Mouse (Mus musculus) hindbrain, postnatal 0 days (tissue): ENCODE data around the gene Bloc1s3. TPM values are rescaled to one million over a fixed set of nuclear protein-coding genes. Genes with fewer than 3 reads are reported as not detected.

Experiments used
- ATAC-seq: fragments of 200-750 bp; cut with Nextera tagmentation; 2 replicates; pipeline ENCODE4 v1.8.0; 2017; ENCODE audit warnings: mild to moderate bottlenecking, moderate TSS enrichment, moderate library complexity
- DNase-seq: peaks from one replicate; pipeline ENCODE4 v3.0.0-alpha.2; 2015; ENCODE audit warnings: low spot score
- H3K27ac ChIP-seq: fragments of 300-500 bp; sonication (generic); 2 replicates; pipeline ENCODE4 v1.5.1; 2014; ENCODE audit warnings: mild to moderate bottlenecking
- H3K27me3 ChIP-seq: fragments of 300-500 bp; sonication (generic); 2 replicates; pipeline ENCODE4 v1.6.1; 2014; ENCODE audit warnings: low read length, mixed read lengths; ENCODE audit not compliant: insufficient read depth
- H3K36me3 ChIP-seq: fragments of 300-500 bp; sonication (generic); 2 replicates; pipeline ENCODE4 v1.6.1; 2014; ENCODE audit warnings: low read length, mixed read lengths; ENCODE audit not compliant: insufficient read depth
- H3K4me1 ChIP-seq: fragments of 300-500 bp; sonication (generic); 2 replicates; pipeline ENCODE4 v1.6.1; 2014; ENCODE audit warnings: antibody characterized with exemption, low read length, mixed read lengths; ENCODE audit not compliant: insufficient read depth
- H3K4me2 ChIP-seq: fragments of 300-500 bp; sonication (generic); 2 replicates; pipeline ENCODE4 v1.6.1; 2014; ENCODE audit warnings: low read depth, mild to moderate bottlenecking, low read length, moderate library complexity, mixed read lengths
- H3K4me3 ChIP-seq: fragments of 300-500 bp; sonication (generic); 2 replicates; pipeline ENCODE4 v1.5.1; 2014; ENCODE audit warnings: low read length
- H3K9ac ChIP-seq: fragments of 300-500 bp; sonication (generic); replicated peaks from 2 replicates; pipeline ENCODE4 v1.6.1; 2014; ENCODE audit warnings: mild to moderate bottlenecking, low read length, moderate library complexity, mixed read lengths
- H3K9me3 ChIP-seq: fragments of 300-500 bp; sonication (generic); 2 replicates; pipeline ENCODE4 v1.6.1; 2016; ENCODE audit warnings: low read length, mixed read lengths
- CTCF ChIP-seq: IDR thresholded peaks from 2 replicates; pipeline ENCODE4 v1.5.1; 2016; ENCODE audit warnings: antibody characterized with exemption, control low read depth, low read depth
- WGBS: fragments of 180-500 bp; shearing (Covaris S2); extraction: QIAGEN DNeasy Blood & Tissue Kit; methylation state at CpG from one replicate; pipeline ENCODE4 v1.1.7; 2014; 5-methylcytosine and 5-hydroxymethylcytosine counted together
- polyA plus RNA-seq: library from polyadenylated mRNA; unstranded; fragments of >200 nt; fragmentation: Nextera tagmentation; extraction: Ambion mirVana; gene quantifications from 2 replicates; pipeline ENCODE4 v1.2.1, GENCODE M21; 2015
- total RNA-seq: library from RNA; depleted of rRNA; stranded (reverse); fragments of >200 nt; gene quantifications from 2 replicates; pipeline ENCODE4 v1.2.3, GENCODE M21; 2014; rRNA removed

Gene Bloc1s3
- total and polyA plus RNA-seq, 2 experiments from 2014 or later: 4.3 to 18.8 TPM

- Histone ChIP-seq H3K36me3 (no peaks in the 10 kb centered on the region), H3K4me3 (peak within 1 kb of the TSS; percentile 67), H3K27ac (peak within 1 kb of the TSS; percentile 78), H3K4me1 (peaks cover 18% of the 10 kb centered on the region; the same call in 1 of the 2 replicates), H3K9ac (peak within 1 kb of the TSS; percentile 81), H3K27me3 (no peaks in the 10 kb centered on the region), H3K9me3 (no peaks in the 10 kb centered on the region), H3K4me2 (peak within 1 kb of the TSS; percentile 95)
- WGBS: 1% methylated on average over 23 of the region's 42 CpGs
- peak; percentile 85 for ATAC-seq
- DNase-seq: peak; percentile 90
- no peak for TF ChIP-seq CTCF
Observed at GRCm38 (mm10) chr7:19458591-19459111, 49.5 kb downstream of the Bloc1s3 start, which contains the start of gene Mark4. Gene Mark4 (minus strand): TSS chr7:19458821.

GRCm38 (mm10) chr7:19458072-19458486, 50.1 kb downstream of the Bloc1s3 start:
- no peaks in the 10 kb centered on the region for H3K27me3 ChIP-seq
- H3K4me3 ChIP-seq: peak overlapping the region; percentile 67
- WGBS: under 1% methylated on average over 26 of the region's 31 CpGs
- H3K27ac ChIP-seq: peak overlapping the region; percentile 78
- peak; percentile 60 for TF ChIP-seq CTCF
- H3K4me1 ChIP-seq: peaks cover 18% of the 10 kb centered on the region; the same call in 1 of the 2 replicates
- H3K9me3 ChIP-seq: no peaks in the 10 kb centered on the region
- H3K9ac ChIP-seq: peak overlapping the region; percentile 81
- peak overlapping the region; percentile 95 for H3K4me2 ChIP-seq
- DNase-seq (peak; percentile 78), ATAC-seq (peak; percentile 83)
- H3K36me3 ChIP-seq: no peaks in the 10 kb centered on the region

GRCm38 (mm10) chr7:19457414-19458071, 50.6 kb downstream of the Bloc1s3 start:
- peak overlapping the region; percentile 78; the same call in 1 of the 2 replicates for H3K27ac ChIP-seq
- WGBS: 6% methylated on average over 14 of the region's 14 CpGs

GRCm38 (mm10) chr7:19456628-19457027, 51.5 kb downstream of the Bloc1s3 start:
- H3K4me3 ChIP-seq: no peak overlapping the region
- peaks cover 18% of the 10 kb centered on the region; the same call in 1 of the 2 replicates for H3K4me1 ChIP-seq
- no peak for DNase-seq
- TF ChIP-seq CTCF: no peak
- H3K36me3 ChIP-seq: peaks cover 4% of the 10 kb centered on the region; the same call in 1 of the 2 replicates
- WGBS: 87% methylated on average over 7 of the region's 7 CpGs
- H3K9me3 ChIP-seq: no peaks in the 10 kb centered on the region
- no peak overlapping the region for H3K27ac ChIP-seq
- H3K27me3 ChIP-seq: no peaks in the 10 kb centered on the region
- no peak overlapping the region; the same call in 1 of the 2 replicates for H3K9ac ChIP-seq
- H3K4me2 ChIP-seq: peak overlapping the region; percentile 95
- no peak for ATAC-seq

More at GRCm38 (mm10) chr7:19457414-19458071, 50.6 kb downstream of the Bloc1s3 start:
- TF ChIP-seq CTCF: no peak
- Histone ChIP-seq H3K9me3 (no peaks in the 10 kb centered on the region), H3K4me2 (peak overlapping the region; percentile 95), H3K4me1 (peaks cover 18% of the 10 kb centered on the region; the same call in 1 of the 2 replicates), H3K9ac (peak overlapping the region; percentile 81), H3K36me3 (no peaks in the 10 kb centered on the region), H3K27me3 (no peaks in the 10 kb centered on the region), H3K4me3 (peak overlapping the region; percentile 67)
- ATAC-seq: 0 out of 2 replicates have a peak, but pooled peaks have one; percentile 0
- DNase-seq: no peak

- Histone ChIP-seq H3K9ac (peak overlapping the region; percentile 24; the same call in 1 of the 2 replicates), H3K4me3 (no peak overlapping the region)
- no peak for ATAC-seq
Observed at GRCm38 (mm10) chr7:19455819-19456495, 52.2 kb downstream of the Bloc1s3 start.

GRCm38 (mm10) chr7:19455186-19455585, 53.0 kb downstream of the Bloc1s3 start:
- Histone ChIP-seq H3K9ac (no peak overlapping the region), H3K36me3 (peaks cover 17% of the 10 kb centered on the region; the same call in 1 of the 2 replicates), H3K27me3 (no peaks in the 10 kb centered on the region), H3K4me2 (no peak overlapping the region), H3K4me3 (no peak overlapping the region), H3K9me3 (no peaks in the 10 kb centered on the region), H3K27ac (no peak overlapping the region), H3K4me1 (peaks cover 18% of the 10 kb centered on the region; the same call in 1 of the 2 replicates)
- no peak for ATAC-seq
- 95% methylated on average over 3 of the region's 4 CpGs for WGBS
- TF ChIP-seq CTCF: no peak
- DNase-seq: no peak

More at GRCm38 (mm10) chr7:19455819-19456495, 52.2 kb downstream of the Bloc1s3 start:
- Histone ChIP-seq H3K27ac (no peak overlapping the region), H3K9me3 (no peaks in the 10 kb centered on the region), H3K4me1 (peaks cover 18% of the 10 kb centered on the region; the same call in 1 of the 2 replicates), H3K27me3 (no peaks in the 10 kb centered on the region), H3K36me3 (peaks cover 11% of the 10 kb centered on the region; the same call in 1 of the 2 replicates), H3K4me2 (peak overlapping the region; percentile 95; the same call in 1 of the 2 replicates)
- 41% methylated on average over 11 of the region's 11 CpGs for WGBS
- TF ChIP-seq CTCF: no peak
- DNase-seq: no peak

Other genes starting within 250 kb of the Bloc1s3 start
- gene Vasp, start 236.6 kb downstream of the Bloc1s3 start, total RNA-seq: 62.6 and 68.3 TPM in 2 replicates
- 35.5 and 37.0 TPM in 2 replicates for gene Vasp, start 236.6 kb downstream of the Bloc1s3 start, polyA plus RNA-seq
- 2.1 and 2.9 TPM in 2 replicates for gene Ppm1n, start 228.3 kb downstream of the Bloc1s3 start, total RNA-seq
- 2.0 and 2.5 TPM in 2 replicates for gene Ppm1n, start 228.3 kb downstream of the Bloc1s3 start, polyA plus RNA-seq
- 151 and 155 TPM in 2 replicates for gene Rtn2, start 225.7 kb downstream of the Bloc1s3 start, total RNA-seq
- 98.4 and 101 TPM in 2 replicates for gene Rtn2, start 225.7 kb downstream of the Bloc1s3 start, polyA plus RNA-seq
- gene Fosb, start 198.3 kb downstream of the Bloc1s3 start, total RNA-seq: 0.31 and 1.0 TPM in 2 replicates
- 0.09 and 0.11 TPM in 2 replicates for gene Fosb, start 198.3 kb downstream of the Bloc1s3 start, polyA plus RNA-seq
- 44.1 and 46.1 TPM in 2 replicates for gene Ercc1, start 163.6 kb downstream of the Bloc1s3 start, total RNA-seq
- 69.0 and 74.2 TPM in 2 replicates for gene Ercc1, start 163.6 kb downstream of the Bloc1s3 start, polyA plus RNA-seq
- gene Cd3eap, start 148.9 kb downstream of the Bloc1s3 start, total RNA-seq: 11.1 and 12.4 TPM in 2 replicates
- 17.9 and 19.3 TPM in 2 replicates for gene Cd3eap, start 148.9 kb downstream of the Bloc1s3 start, polyA plus RNA-seq
- 0.68 and 1.0 TPM in 2 replicates for gene Ppp1r13l, start 148.6 kb downstream of the Bloc1s3 start, total RNA-seq
- gene Ppp1r13l, start 148.6 kb downstream of the Bloc1s3 start, polyA plus RNA-seq: 1.0 and 1.2 TPM in 2 replicates
- gene Ercc2, start 126.4 kb downstream of the Bloc1s3 start, total RNA-seq: 57.3 and 65.1 TPM in 2 replicates
- gene Ercc2, start 126.4 kb downstream of the Bloc1s3 start, polyA plus RNA-seq: 18.6 and 19.9 TPM in 2 replicates
- gene Klc3, start 104.3 kb downstream of the Bloc1s3 start, total RNA-seq: 2.3 and 2.9 TPM in 2 replicates
- gene Klc3, start 104.3 kb downstream of the Bloc1s3 start, polyA plus RNA-seq: 1.7 and 2.7 TPM in 2 replicates
- gene Ckm, start 103.6 kb downstream of the Bloc1s3 start, total RNA-seq: 3.9 and 27.4 TPM in 2 replicates
- 0.14 and 0.30 TPM in 2 replicates for gene Ckm, start 103.6 kb downstream of the Bloc1s3 start, polyA plus RNA-seq
- 60.3 and 60.5 TPM in 2 replicates for gene Mark4, start 49.5 kb downstream of the Bloc1s3 start, total RNA-seq
- gene Mark4, start 49.5 kb downstream of the Bloc1s3 start, polyA plus RNA-seq: 16.2 and 18.1 TPM in 2 replicates
- gene Exoc3l2, start 45.0 kb downstream of the Bloc1s3 start, total RNA-seq: 0.61 and 1.3 TPM in 2 replicates
- 2.0 and 2.3 TPM in 2 replicates for gene Exoc3l2, start 45.0 kb downstream of the Bloc1s3 start, polyA plus RNA-seq
- gene Trappc6a, start within 50 bp of the Bloc1s3 start, total RNA-seq: 26.4 and 46.5 TPM in 2 replicates
- 42.8 and 44.3 TPM in 2 replicates for gene Trappc6a, start within 50 bp of the Bloc1s3 start, polyA plus RNA-seq
- 1.9 and 4.4 TPM in 2 replicates for gene Nkpd1, start 9.5 kb upstream of the Bloc1s3 start, total RNA-seq
- 1.3 TPM in 2 replicates for gene Nkpd1, start 9.5 kb upstream of the Bloc1s3 start, polyA plus RNA-seq
- 125 and 128 TPM in 2 replicates for gene Ppp1r37, start 54.7 kb upstream of the Bloc1s3 start, total RNA-seq
- gene Ppp1r37, start 54.7 kb upstream of the Bloc1s3 start, polyA plus RNA-seq: 27.0 and 27.7 TPM in 2 replicates
- 0.25 TPM in 1 of 2 replicates, not detected in the other for gene Zfp296, start 68.9 kb upstream of the Bloc1s3 start, total RNA-seq
- not detected in 2 replicates for gene Zfp296, start 68.9 kb upstream of the Bloc1s3 start, polyA plus RNA-seq
- gene Gemin7, start 69.2 kb upstream of the Bloc1s3 start, total RNA-seq: 60.0 and 61.7 TPM in 2 replicates
- gene Gemin7, start 69.2 kb upstream of the Bloc1s3 start, polyA plus RNA-seq: 153 and 162 TPM in 2 replicates
- gene Clasrp, start 96.1 kb upstream of the Bloc1s3 start, total RNA-seq: 67.0 and 90.9 TPM in 2 replicates
- 70.3 and 77.5 TPM in 2 replicates for gene Clasrp, start 96.1 kb upstream of the Bloc1s3 start, polyA plus RNA-seq
- 9.2 and 10.2 TPM in 2 replicates for gene Relb, start 121.1 kb upstream of the Bloc1s3 start, total RNA-seq
- gene Relb, start 121.1 kb upstream of the Bloc1s3 start, polyA plus RNA-seq: 6.5 and 6.9 TPM in 2 replicates
- 178 and 187 TPM in 2 replicates for gene Clptm1, start 156.7 kb upstream of the Bloc1s3 start, total RNA-seq
- 135 and 142 TPM in 2 replicates for gene Clptm1, start 156.7 kb upstream of the Bloc1s3 start, polyA plus RNA-seq
- gene Apoc2, start 169.6 kb upstream of the Bloc1s3 start, total RNA-seq: not detected in 2 replicates
- gene Apoc2, start 169.6 kb upstream of the Bloc1s3 start, polyA plus RNA-seq: 0.38 TPM in 1 of 2 replicates, not detected in the other
- not detected in 2 replicates for gene Gm44805, start 173.1 kb upstream of the Bloc1s3 start, total RNA-seq
- gene Gm44805, start 173.1 kb upstream of the Bloc1s3 start, polyA plus RNA-seq: not detected in 2 replicates
- gene Apoc4, start 173.1 kb upstream of the Bloc1s3 start, total RNA-seq: not detected in 2 replicates
- gene Apoc4, start 173.1 kb upstream of the Bloc1s3 start, polyA plus RNA-seq: not detected in 2 replicates
- gene Apoc1, start 184.3 kb upstream of the Bloc1s3 start, total RNA-seq: 1.5 and 2.3 TPM in 2 replicates
- gene Apoc1, start 184.3 kb upstream of the Bloc1s3 start, polyA plus RNA-seq: 13.9 and 14.2 TPM in 2 replicates
- 2,123 and 2,525 TPM in 2 replicates for gene Apoe, start 190.8 kb upstream of the Bloc1s3 start, total RNA-seq
- gene Apoe, start 190.8 kb upstream of the Bloc1s3 start, polyA plus RNA-seq: 3,307 and 3,685 TPM in 2 replicates
- gene Tomm40, start 207.1 kb upstream of the Bloc1s3 start, total RNA-seq: 147 and 151 TPM in 2 replicates
- gene Tomm40, start 207.1 kb upstream of the Bloc1s3 start, polyA plus RNA-seq: 172 and 173 TPM in 2 replicates
- 68.9 and 76.5 TPM in 2 replicates for gene Nectin2, start 242.1 kb upstream of the Bloc1s3 start, total RNA-seq
- gene Nectin2, start 242.1 kb upstream of the Bloc1s3 start, polyA plus RNA-seq: 55.6 and 57.5 TPM in 2 replicates